Mouse (Mus musculus): Measurements from ENCODE around the gene Aes.

GRCm38 (mm10) chr10:81596611-81597010, 37.3 kb downstream of the Aes start:
- no peak for TF ChIP-seq CTCF (IDR thresholded peaks at IDR 0.05; ENCODE audit: low read depth)
- no peak for TF ChIP-seq EP300 (optimal IDR thresholded peaks at IDR 0.05)
